Mouse (Mus musculus): ENCODE data around the gene Dip2b. TPM values are rescaled to one million over a fixed set of nuclear protein-coding genes. Genes with fewer than 3 reads are reported as not detected.

Dip2b gene
- total and polyA plus RNA-seq, 3 experiments, result 11.2 to 19.5 (median 18.6) TPM

DNA sequence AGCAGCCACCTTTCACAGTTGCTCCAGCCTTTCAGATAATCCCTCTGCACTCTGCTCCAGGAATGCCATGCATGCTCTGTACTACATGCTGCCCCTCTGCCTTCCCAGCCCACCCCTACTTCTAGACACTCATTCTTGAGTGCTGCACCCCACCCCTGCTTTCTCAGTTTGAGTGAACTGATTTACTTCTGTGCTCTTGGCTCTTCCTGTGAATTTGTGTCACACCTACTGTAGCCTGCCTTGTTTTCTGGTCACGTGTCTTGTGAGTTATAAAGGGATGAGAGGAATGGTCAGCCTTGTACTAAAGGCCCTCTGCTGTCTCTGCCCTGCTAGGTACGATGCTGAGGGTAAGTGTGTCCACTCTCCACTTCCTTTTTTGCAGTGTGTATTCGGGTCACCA lies 163.3 kb downstream of the Dip2b start:
- peak overlapping the region; percentile 40 for H3K27ac ChIP-seq
- peaks cover 10% of the 10 kb centered on the region for H3K4me1 ChIP-seq (ENCODE audit: control insufficient read depth, insufficient read depth, low read length)
- no peak for DNase-seq
- TF ChIP-seq EP300 (IDR thresholded peaks at IDR 0.05; ENCODE audit: insufficient read depth, low read depth, low read length) (no peak), CTCF (IDR thresholded peaks at IDR 0.05) (no peak), POLR2A (IDR thresholded peaks at IDR 0.05; ENCODE audit: insufficient read depth, low read depth, low read length) (no peak)
- H3K27me3 ChIP-seq (ENCODE audit: control insufficient read depth, insufficient read depth, low read length), result no peaks in the 10 kb centered on the region
- 51% methylated on average over 3 of the region's 3 CpGs for WGBS
- H3K4me3 ChIP-seq, result 0 out of 2 replicates have a peak overlapping the region, but pooled peaks have one; percentile 17
- H3K9ac ChIP-seq (ENCODE audit: low read depth, low read length), result no peak overlapping the region; the same call in 1 of the 2 replicates
- peaks cover 6% of the 10 kb centered on the region; the same call in 1 of the 2 replicates for H3K36me3 ChIP-seq (ENCODE audit: control insufficient read depth, insufficient read depth, low read length)
- intact Hi-C loops (cut with DNase I), result no loop called here
- H3K79me2 ChIP-seq (replicated peaks; ENCODE audit: control insufficient read depth, insufficient read depth, low read length), result no peaks in the 10 kb centered on the region

GRCm38 (mm10) chr15:100202431-100203015 lies 164.1 kb downstream of the Dip2b start:
- no peak overlapping the region for H3K4me3 ChIP-seq
- no peak for TF ChIP-seq POLR2A (IDR thresholded peaks at IDR 0.05; ENCODE audit: insufficient read depth, low read depth, low read length)
- H3K36me3 ChIP-seq (ENCODE audit: control insufficient read depth, insufficient read depth, low read length), result peaks cover 6% of the 10 kb centered on the region; the same call in 1 of the 2 replicates
- no peaks in the 10 kb centered on the region for H3K79me2 ChIP-seq (replicated peaks; ENCODE audit: control insufficient read depth, insufficient read depth, low read length)
- H3K27ac ChIP-seq, result peak overlapping the region; percentile 40
- H3K4me1 ChIP-seq (ENCODE audit: control insufficient read depth, insufficient read depth, low read length), result peaks cover 10% of the 10 kb centered on the region
- 57% methylated on average over 4 of the region's 4 CpGs for WGBS
- peak overlapping the region; percentile 48 for H3K9ac ChIP-seq (ENCODE audit: low read depth, low read length)
- H3K27me3 ChIP-seq (ENCODE audit: control insufficient read depth, insufficient read depth, low read length), result no peaks in the 10 kb centered on the region
- no peak for DNase-seq
- intact Hi-C loops (cut with DNase I), result no loop called here

DNA sequence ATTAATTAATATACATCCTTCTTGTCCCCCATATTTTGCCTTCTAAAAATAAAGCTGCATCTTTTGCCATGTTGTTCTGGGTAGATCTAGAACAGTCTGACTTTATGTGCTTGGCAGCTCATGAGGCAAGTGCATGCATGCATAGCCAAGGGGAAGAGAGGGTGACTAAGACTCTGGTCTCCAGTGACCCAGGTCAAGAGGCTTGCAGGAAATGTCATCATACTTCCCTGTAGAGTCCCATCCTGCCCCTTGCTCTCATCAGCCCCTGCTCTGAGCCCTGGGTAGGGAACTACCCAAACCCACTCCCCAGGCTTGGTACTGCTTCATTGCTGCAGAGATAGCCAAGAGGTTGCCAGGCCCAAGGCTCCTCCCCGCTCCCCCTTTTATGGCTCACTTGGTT lies 166.1 kb downstream of the Dip2b start:
- TF ChIP-seq POLR2A (IDR thresholded peaks at IDR 0.05; ENCODE audit: insufficient read depth, low read depth, low read length), result no peak
- no peak for TF ChIP-seq EP300 (IDR thresholded peaks at IDR 0.05; ENCODE audit: insufficient read depth, low read depth, low read length)
- no peak for TF ChIP-seq CTCF (IDR thresholded peaks at IDR 0.05)
- WGBS, result 96% methylated on average over 1 of the region's 1 CpGs

GRCm38 (mm10) chr15:100210013-100210412 lies 171.5 kb downstream of the Dip2b start:
- WGBS, result 94% methylated on average over 3 of the region's 3 CpGs
- Histone ChIP-seq H3K27ac (no peak overlapping the region), H3K4me1 (ENCODE audit: control insufficient read depth, insufficient read depth, low read length) (no peaks in the 10 kb centered on the region), H3K27me3 (ENCODE audit: control insufficient read depth, insufficient read depth, low read length) (no peaks in the 10 kb centered on the region), H3K79me2 (replicated peaks; ENCODE audit: control insufficient read depth, insufficient read depth, low read length) (no peaks in the 10 kb centered on the region), H3K36me3 (ENCODE audit: control insufficient read depth, insufficient read depth, low read length) (no peaks in the 10 kb centered on the region; the same call in 1 of the 2 replicates), H3K4me3 (no peak overlapping the region), H3K9ac (ENCODE audit: low read depth, low read length) (no peak overlapping the region)
- intact Hi-C loops (cut with DNase I), result no loop called here
- no peak for DNase-seq
- TF ChIP-seq EP300 (IDR thresholded peaks at IDR 0.05; ENCODE audit: insufficient read depth, low read depth, low read length) (no peak), CTCF (IDR thresholded peaks at IDR 0.05) (no peak), POLR2A (IDR thresholded peaks at IDR 0.05; ENCODE audit: insufficient read depth, low read depth, low read length) (no peak)

More for the DNA sequence above, 166.1 kb downstream of the Dip2b start:
- Histone ChIP-seq H3K27ac (no peak overlapping the region), H3K36me3 (ENCODE audit: control insufficient read depth, insufficient read depth, low read length) (peaks cover 6% of the 10 kb centered on the region; the same call in 1 of the 2 replicates), H3K9ac (ENCODE audit: low read depth, low read length) (no peak overlapping the region), H3K4me3 (no peak overlapping the region), H3K79me2 (replicated peaks; ENCODE audit: control insufficient read depth, insufficient read depth, low read length) (no peaks in the 10 kb centered on the region), H3K27me3 (ENCODE audit: control insufficient read depth, insufficient read depth, low read length) (no peaks in the 10 kb centered on the region), H3K4me1 (ENCODE audit: control insufficient read depth, insufficient read depth, low read length) (peaks cover 6% of the 10 kb centered on the region; the same call in 1 of the 2 replicates)
- DNase-seq, result no peak
- intact Hi-C loops (cut with DNase I), result no loop called here

DNA sequence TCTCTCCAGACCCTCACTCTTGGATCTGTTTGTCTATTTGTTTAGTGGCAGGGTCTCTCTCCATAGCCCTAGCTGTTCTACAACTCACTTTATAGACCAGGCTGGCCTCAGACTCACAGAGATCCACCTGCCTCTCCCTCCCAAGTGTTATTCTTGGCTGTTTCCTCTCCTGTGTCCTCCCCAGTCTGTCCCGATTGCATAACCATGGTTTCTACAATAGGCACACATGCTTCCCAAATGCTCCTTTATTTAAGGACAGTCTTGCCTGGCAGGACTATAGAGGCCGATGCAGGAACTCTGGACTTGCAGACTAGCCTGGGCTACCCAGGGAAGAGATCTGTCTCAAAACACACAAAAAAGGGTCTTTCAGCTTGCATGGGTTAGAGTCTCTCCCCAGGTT lies 174.9 kb downstream of the Dip2b start:
- intact Hi-C loops (cut with DNase I), result no loop called here
- no peak for DNase-seq
- 55% methylated on average over 2 of the region's 2 CpGs for WGBS
- Histone ChIP-seq H3K27ac (no peak overlapping the region), H3K4me1 (ENCODE audit: control insufficient read depth, insufficient read depth, low read length) (no peaks in the 10 kb centered on the region), H3K4me3 (no peak overlapping the region), H3K9ac (ENCODE audit: low read depth, low read length) (no peak overlapping the region), H3K27me3 (ENCODE audit: control insufficient read depth, insufficient read depth, low read length) (no peaks in the 10 kb centered on the region), H3K36me3 (ENCODE audit: control insufficient read depth, insufficient read depth, low read length) (no peaks in the 10 kb centered on the region), H3K79me2 (replicated peaks; ENCODE audit: control insufficient read depth, insufficient read depth, low read length) (no peaks in the 10 kb centered on the region)
- TF ChIP-seq POLR2A (IDR thresholded peaks at IDR 0.05; ENCODE audit: insufficient read depth, low read depth, low read length) (no peak), CTCF (IDR thresholded peaks at IDR 0.05) (no peak), EP300 (IDR thresholded peaks at IDR 0.05; ENCODE audit: insufficient read depth, low read depth, low read length) (no peak)

- 70% methylated on average over 11 of the region's 11 CpGs for WGBS
- H3K27me3 ChIP-seq (ENCODE audit: control insufficient read depth, insufficient read depth, low read length), result no peaks in the 10 kb centered on the region
These were observed 176.6 kb downstream of the Dip2b start for GRCm38 (mm10) chr15:100215092-100215491.

More at GRCm38 (mm10) chr15:100215092-100215491, 176.6 kb downstream of the Dip2b start:
- TF ChIP-seq CTCF (IDR thresholded peaks at IDR 0.05), result no peak
- TF ChIP-seq EP300 (IDR thresholded peaks at IDR 0.05; ENCODE audit: insufficient read depth, low read depth, low read length), result no peak
- TF ChIP-seq POLR2A (IDR thresholded peaks at IDR 0.05; ENCODE audit: insufficient read depth, low read depth, low read length), result no peak
- no peaks in the 10 kb centered on the region for H3K36me3 ChIP-seq (ENCODE audit: control insufficient read depth, insufficient read depth, low read length)
- no peak overlapping the region for H3K4me3 ChIP-seq
- no peaks in the 10 kb centered on the region for H3K79me2 ChIP-seq (replicated peaks; ENCODE audit: control insufficient read depth, insufficient read depth, low read length)
- no peak for DNase-seq
- intact Hi-C loops (cut with DNase I), result no loop called here
- H3K4me1 ChIP-seq (ENCODE audit: control insufficient read depth, insufficient read depth, low read length), result no peaks in the 10 kb centered on the region
- H3K9ac ChIP-seq (ENCODE audit: low read depth, low read length), result no peak overlapping the region
- H3K27ac ChIP-seq, result no peak overlapping the region
